Mouse (Mus musculus) brain, adult 2 months (tissue): Measurements from ENCODE around the gene Gm21985.

ENCODE experiments used
- DNase-seq: peaks from one replicate; pipeline ENCODE4 v3.0.0; 2011; ENCODE audit warnings: low read depth, low spot score

Gm21985 gene

DNA sequence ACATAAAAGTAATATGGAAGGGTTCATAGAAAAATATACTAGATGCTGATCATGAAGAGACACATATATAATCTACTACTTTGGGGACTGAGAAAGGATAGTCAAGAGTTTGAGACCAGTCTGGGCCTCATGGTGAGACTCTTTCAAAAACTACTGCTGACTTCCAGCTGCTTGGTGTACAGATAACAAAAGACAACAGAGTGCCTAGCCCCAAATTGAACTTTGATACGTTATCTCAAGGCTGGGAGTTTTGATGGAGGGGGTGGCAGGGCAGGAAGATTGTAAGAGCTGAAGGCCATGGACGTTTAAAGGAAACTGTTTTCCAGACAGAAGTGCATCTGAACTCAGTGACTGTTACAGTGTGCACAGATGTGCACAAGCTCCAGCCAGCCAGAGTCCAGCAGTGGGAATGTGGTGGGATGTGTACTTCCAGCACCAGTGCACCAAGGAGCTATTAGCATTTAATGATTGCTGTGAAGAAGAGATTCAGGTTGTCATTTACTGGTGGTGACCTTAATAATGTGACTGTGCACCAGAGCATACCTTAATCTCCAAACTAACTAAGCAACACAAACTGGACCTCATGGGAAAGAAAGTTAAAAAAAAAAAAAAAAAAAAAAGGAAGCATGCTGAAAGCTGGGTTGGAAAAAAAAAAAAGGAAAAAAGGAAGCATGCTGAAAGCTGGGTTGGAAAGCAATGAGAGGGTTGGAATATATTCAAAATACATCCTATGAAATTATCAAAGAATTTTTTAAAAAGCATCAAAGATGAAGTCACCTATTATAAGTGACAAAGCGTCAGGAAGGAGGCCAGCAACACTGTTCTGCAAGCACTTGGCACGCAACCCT lies 66.2 kb downstream of the Gm21985 start:
- no peak for DNase-seq

DNA sequence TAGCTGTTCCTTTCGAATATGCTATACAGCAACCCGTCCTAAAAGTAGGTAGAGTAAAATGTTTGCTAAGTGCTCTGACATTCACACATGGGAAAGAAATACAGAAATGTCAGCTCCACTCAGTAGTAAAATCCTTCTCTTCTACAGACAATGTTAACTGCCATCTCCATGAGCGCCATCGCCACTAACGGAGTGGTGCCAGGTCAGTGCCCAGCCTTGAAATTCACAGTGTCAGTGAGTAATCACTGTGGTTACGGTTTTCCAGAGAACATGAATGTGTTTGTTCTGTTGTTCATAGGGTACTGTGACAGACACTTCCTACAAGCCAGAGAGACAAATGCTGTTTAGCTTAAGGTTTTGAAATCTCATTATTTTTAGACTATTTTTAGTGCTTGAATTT lies 71.1 kb downstream of the Gm21985 start:
- DNase-seq = no peak

DNA sequence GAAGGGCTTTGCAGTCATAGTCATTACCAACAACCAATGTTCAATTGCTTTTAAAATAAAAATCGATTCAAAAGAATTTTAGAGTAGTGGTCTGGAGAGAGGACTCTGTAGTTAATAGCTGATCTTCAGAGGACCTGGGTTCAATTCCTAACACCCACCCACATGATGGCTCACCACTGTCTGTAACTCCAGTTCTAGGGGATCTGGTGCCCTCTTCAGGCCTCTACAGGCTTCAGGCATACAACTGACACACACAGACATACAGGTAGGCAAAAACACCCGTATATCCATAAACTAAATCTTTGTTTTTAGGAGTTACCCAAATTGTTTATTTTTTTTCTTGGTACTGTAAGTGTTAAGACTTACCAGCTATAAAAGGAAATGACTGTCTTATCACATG lies 73.6 kb downstream of the Gm21985 start:
- DNase-seq = peak; percentile 39

DNA sequence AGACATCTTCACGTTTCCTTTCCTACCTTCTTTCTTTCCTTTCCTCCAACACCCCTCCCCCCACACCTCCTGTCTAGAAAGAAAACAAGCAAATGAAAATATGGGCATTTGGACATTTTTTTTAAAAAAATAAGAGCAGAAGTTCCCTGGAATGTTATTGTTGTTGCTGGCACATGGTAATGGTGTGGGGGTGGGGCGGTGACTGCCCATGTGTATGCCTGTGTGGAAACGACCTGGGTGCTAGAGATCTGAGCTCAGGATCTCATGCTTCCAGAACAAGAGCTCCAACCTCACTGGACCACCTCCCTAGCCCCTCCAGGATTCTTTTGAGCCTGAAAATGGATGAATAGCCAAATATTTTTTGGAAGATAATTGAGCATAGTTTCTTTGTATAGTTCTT lies 75.0 kb downstream of the Gm21985 start:
- DNase-seq = no peak

DNA sequence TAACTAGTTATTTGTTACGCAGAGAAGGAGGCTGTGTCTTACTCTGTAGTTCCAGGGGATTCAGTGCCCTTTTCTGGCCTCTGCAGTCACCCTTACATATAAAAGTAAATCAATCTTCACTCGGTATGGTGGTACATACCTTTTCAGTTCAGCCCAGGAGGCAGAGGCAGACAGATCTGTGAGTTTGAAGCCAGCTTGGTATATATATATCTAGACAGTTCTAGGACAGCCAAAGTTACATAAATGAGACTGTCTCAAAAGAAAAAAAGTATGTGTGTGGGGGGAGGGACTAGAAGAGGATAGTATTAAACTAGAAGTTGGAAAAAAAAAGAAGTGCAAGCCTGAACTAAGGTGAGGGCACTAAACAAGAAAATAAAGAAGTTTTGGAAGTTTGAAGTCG lies 82.1 kb downstream of the Gm21985 start:
- DNase-seq = peak; percentile 15

DNA sequence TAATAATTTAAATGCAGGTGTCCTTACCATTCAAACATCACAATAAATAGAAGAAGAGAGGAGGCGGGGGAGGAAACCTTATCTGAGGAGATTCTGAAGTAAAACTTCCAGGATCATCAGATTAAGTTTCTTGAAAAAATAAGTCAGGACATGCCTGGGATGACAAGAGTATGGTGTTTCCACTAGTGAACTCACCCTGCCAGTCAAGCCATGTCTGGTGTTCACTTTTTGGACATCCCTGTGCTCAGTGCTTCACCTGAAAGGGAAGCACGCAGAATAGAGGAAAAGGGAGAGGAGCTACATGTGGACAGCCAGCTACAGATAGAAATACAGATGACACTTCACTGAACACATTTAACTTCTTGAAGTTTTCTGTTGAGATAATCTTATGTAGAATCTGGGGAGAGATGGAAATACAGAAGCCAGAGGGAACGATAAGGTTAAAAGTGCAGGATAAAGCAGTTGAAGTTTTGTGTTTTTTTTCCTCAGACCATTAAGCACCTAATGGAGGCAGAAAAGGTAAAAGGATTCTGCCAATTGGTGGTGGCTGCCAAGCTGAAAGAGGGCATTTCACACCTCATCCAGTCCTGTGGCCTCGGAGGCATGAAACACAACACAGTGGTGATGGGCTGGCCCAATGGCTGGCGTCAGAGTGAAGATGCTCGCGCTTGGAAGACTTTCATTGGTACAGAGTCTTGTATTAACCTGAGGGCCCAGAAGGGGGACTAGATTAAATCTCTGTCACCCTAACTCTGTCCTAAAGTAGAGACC lies 87.8 kb downstream of the Gm21985 start:
- no peak for DNase-seq

DNA sequence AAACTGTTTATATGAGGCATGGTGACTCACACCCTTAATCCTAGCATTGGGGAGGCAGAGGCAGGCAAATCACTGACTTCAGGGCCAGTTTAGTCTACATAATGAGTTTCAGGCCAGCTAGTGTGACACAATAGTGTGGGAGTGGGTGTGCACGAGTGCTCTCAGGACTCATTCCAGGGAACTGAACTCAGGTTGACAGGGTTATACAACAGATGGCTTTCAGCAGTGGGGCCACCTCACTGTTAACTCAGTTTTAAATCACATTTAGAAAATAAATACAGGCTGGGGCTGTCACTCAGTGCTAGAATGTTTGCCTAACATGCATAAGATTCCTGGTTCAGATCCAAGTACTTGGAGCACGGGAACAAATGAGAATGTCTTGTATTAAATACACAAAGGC lies 93.5 kb downstream of the Gm21985 start:
- DNase-seq = peak; percentile 46

DNA sequence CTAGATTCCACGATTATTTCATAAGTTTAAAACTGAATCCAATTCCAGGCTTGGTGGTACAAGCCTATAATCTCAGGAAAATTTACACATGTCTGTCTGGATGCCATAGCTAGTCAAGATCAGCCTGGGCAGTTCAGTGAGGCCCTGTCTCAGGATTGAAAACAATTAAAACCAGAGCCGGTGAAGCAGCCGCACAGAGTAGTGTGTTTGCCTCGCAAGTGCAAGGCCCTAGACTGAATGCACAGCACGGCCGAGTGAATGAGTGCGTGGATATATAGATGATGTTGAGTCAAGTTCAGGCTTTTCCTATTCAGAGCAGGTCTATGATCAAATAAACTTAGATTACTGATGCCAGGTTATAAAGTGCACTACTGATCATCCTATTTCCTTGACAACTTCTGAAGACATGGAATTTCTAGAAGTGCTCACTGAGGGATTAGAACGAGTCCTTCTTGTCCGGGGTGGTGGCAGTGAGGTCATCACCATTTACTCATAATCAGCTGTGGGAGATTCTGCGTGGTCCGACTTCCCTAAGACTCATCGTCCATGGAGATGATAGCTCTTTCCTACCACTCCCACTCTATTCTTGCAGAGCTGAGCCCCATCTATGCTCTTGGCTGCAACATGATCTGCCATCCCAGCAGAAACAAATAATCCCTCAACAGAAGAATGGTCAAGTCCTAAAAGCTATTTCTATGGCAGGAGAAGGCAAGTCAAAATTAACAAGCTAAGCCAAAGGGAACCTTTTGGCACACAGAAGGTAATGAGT lies 94.1 kb downstream of the Gm21985 start:
- no peak for DNase-seq

DNA sequence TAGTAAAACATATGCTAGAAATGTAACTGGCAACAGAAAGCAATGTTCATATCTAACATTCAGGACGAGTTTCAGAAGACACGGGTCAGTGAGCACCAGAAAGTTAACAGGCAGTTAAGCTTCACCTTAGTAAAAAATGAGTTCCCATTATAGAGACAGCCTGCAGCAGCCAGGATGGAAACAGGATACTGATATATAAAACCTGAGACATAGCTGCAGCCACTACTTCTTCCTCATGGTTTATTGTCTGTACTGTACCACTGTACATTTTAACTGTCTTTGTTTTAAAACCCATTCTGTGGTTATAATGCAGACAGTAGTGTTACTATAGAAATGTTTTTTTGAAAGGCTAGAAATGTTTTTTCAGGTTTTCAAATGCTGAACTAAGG lies 94.7 kb downstream of the Gm21985 start:
- DNase-seq = no peak

DNA sequence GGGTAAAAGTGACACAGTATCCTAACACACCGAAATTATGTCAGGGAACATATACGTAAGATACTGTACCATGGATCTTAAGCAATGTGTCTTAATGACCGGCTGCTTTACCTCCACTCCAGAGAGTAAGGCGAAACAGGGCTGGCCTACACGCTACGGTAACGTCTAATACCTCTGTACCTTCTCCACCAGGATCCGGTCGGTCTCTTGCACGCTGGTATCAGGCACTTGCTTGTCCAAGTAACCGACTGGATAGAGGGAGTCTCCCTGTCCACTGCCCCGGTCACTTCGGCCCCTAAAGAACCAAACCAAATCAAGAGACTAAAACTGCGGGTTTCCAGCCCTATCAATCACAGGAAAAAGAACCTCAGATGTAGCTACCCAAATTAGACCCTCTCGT lies 101.1 kb downstream of the Gm21985 start:
- DNase-seq = no peak

DNA sequence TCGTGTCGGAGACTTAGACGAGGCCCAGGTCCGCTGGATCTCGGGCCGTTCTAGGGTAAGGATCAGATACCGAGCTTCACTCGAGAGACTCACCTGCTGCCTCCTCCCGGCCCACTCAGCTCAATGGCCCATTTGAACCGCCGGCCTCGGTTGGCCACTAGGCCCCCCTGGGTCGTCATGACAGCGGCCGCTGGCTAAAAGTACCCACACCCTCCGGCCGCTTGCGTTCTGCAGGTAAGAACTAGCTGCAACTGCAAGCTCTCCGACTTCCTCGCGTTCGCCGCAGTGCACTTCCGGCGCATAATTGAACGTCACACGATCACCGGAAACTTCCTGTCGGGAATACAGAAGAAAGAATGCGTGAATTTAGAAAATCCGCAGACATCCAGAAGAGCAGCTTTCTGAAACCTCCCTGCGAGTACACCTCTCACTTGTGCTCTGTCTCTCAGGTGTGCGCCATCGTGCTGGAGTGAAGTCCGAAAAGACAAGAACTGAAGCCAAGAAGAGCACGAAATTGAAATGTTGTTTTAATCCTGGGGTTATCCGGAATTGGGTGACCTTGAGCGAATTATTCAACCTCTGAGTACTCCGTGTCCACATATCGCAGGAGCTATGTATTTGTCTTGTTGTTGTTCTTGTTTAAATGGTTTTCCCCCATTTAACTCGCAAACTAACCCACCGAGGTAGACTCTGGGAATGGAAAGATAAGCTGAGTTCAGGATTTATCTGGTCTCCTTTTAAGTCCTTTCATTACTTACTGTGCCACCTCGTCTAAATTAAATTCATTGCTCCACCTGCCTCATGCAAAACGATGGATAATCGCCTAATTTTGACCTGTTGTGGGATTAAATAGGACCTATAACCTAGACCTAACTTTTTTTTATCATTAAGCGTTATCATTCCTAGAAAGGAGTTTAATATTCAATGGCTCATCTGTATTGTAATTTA lies 101.9 kb downstream of the Gm21985 start, which contains the start of gene Emc4:
Gene Emc4, minus strand, starts transcription at position 302 of the 948 bp plus-strand sequence.
- peak; percentile 98 for DNase-seq

DNA sequence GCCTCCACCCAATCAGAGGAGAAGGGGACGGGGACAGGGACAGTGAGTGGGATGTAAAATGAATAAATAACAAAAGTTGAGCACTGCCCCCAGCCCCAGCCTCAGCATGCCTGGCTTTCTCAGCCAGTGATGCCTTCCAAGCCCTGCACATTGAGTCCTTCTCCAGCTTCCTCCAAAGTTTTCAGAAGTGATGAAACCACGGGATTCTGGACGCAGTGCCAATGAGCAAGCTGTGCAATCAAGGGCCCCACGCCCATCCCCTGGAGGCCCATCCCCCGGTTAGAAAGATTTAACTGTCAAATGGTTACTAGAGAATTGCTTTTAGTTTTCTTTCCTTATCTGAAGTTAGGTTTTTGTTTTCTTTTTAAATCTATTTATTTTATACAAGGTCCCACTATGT lies 103.8 kb downstream of the Gm21985 start:
- no peak for DNase-seq

DNA sequence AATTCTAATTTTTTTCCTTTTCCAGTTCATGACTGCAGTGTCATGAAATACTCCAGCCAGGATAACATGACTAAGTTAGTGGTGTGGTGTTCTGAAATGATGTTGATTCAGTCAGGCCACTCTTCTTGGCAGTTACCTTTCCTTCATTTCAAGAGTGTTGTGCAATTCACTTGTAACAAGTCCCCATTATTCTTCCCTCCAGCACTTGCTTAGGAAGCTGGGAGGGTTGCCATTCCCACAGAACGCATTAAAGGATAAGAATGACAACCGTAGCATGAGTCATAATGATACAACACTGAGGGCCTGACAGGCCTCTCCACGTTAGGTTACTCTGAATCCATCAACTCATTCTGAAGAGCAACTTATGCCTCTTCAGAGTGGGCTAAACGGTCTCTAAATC lies 107.0 kb downstream of the Gm21985 start:
- DNase-seq = no peak

DNA sequence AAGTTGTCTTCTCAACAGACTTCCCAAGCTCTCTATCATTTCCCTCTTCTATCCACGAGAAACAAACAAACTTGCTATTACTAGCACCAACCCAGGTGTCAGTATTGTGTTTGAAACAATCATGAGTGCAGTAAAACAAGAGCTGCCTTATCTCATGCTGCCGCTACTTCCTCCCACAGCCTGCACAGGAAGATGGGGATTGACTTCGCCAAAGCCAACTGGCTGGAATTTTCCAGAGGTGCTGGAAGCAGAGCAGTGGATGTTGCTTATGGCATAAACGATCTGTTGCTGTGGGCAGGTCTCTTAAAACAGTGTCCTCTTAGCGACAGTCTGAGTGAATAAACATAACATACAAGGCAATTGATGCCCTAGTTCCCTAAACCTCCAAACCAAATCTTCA lies 108.5 kb downstream of the Gm21985 start:
- DNase-seq = no peak

DNA sequence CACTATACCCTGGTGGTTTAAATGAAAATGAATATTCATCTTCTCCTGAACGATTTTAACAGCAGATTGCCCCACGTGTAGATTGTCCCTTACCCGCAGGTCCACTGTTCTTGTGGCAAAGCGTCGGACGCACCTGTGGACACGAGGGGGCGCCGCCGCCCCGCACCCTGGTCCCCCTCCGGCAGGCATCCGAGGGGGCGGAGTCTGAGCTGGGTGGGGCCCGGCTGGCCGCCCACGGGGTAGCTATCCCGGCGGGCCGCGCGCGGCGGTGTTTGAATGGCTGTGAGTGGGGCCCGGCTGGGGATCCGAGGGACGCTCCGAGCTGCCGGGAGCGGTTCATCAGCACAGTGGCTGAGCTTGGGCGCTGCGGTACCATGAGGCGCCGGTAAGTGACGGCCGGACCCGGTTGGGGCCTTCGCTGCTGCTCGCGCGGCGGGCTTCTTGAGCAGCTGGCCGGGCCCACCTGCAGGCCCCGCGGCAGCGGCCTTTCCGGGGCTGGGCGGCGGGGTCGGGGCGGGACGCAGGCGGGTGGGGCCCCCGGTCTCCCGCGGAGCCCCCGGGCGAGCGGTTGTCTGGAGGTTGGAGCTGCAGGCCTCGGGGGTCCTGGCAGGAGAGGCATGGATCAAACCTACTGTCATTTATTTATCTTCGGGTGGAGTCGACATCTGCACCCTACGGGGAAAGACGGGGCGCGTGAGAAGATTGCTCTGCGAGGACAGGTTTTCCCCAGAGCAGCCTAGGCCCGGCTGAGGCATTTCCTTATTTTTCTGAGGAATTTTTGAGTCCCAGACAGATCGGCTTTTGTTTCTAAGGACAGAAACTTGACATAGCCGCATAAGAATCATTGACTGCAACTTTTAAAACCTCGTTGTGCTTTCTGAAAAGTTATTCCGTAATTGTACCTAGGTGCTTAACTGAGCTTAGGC lies 113.1 kb downstream of the Gm21985 start, which contains the start of gene Katnbl1:
Gene Katnbl1, plus strand, starts transcription at position 239 of the 926 bp plus-strand sequence.
- peak; percentile 95 for DNase-seq

DNA sequence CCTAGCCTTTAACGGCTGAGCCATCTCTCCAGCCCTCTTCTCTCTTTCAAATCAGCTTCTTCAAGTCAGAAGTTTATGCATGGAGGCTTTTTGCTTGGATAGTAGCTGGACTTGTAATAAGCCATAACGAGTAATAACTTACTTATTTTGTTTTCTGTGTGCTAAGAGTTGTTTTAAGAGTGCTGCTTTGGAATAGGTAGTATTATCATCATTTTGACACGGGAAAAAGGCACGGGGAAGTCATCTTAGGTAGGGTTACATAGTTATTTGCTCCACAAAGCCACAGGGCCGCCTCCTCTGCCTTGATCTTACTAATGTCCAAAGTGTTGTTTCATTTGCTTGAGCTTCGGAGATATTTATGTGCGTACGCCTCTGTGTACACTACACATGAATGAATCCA lies 114.0 kb downstream of the Gm21985 start:
- no peak for DNase-seq

DNA sequence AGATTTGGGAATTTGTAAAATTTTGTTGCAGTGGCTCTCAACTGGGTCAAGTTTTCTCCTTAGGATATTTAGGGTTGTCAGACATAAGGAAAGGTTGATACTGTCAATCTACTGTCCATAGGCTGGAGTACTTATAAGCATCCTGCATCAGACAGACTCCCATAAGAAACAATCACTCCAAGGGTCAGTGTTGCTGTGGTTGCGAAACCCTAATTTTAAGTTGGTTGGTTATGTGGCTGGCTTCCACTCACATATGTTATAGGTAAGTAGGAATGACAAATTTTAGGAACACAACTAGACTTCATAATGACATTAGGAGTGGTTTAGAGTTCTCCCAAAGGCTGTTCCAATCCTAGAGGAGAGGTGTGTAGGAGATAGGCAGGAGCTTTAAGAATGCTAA lies 115.1 kb downstream of the Gm21985 start:
- DNase-seq = no peak

DNA sequence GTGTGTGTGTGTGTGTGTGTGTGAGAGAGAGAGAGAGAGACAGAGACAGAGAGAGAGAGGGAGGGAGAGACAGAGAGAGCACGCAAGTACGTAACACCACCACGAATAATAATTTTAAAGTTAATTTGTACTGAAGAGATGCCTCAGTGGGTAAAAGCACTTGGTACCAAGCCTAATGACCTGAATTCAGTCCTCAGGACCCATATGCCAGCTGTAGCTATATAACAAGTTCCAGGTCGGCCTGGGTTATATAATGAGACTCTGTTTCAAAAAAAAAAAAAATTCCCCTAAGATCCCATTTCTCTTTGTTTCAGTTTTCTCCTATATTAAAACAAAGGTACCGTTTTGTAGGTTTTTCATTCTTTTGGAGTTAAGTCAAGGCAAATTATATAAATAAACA lies 124.7 kb downstream of the Gm21985 start:
- DNase-seq = peak; percentile 51

DNA sequence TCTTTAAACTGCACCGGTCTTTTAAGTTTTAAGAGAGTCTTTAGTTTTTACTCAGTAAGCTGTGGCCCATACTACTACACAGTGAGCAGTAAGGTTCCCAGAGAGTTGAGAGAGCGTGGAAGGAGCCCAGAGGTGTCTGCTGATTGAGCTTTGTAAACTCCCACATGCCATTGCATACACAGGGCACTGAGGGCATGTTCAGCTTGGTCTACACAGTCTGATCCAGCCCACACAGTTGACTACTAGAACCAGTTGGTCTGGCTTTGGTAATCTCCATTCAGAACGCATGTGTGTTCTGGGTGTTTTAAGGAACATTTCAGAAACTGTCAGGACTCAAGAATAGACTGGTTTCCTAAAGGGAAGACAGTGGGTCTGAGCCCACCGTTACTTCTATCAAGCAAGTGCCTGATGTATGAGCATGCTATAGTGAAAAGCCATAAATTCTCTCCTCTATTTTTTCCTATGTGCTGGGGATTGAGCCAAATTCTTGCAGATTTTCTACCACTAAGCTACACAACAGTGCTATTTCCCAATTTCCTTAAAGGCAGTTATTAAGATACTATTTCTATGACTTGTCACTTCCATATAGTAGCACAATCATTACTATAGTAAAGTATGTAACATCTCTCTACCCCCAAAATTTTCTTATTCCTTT lies 125.4 kb downstream of the Gm21985 start:
- DNase-seq = no peak
